Comparison of ENCODE assay signal across 11 mouse cellular contexts in the genomic region with DNA sequence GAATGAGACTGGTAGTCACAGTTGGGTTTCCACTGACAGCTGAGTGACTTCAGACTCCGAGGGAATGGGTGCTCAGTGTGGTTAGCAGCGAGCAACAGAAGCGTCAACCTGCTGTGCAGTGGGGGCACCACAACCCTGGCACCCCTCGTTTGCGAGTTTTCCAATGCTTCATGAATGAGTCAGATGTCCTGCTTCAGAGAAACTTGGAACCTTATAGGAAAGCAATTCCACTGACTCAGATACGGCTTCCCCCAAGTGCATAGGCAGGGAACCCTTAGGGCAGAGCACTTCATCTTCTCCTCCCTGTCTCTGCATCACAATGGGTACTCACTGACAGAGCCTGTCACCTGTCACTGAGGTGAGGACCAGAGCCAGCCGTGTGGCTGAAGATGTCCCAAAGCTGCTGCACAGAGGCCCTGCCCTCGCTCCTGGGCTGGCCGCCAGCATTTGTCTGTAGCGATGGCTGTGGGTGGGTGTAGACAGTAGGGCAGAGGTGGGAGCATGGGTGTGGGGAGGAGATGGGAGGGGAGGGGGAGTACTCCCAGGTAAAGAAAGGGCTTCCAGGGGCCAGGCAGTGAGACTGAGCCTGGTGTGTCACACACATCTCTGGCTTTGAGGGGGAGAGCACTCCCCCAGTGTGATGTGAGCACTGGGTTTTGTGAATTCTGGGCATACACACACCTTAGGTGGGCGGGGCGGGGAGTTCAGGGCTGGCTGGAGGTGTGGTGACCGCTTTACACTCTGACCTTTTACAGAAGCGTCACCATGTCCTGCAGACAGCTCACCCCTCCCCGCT. TPM values are rescaled to one million over a fixed set of nuclear protein-coding genes. Genes with fewer than 3 reads are reported as not detected.
DNase-seq lines count a peak whose midpoint lies in the region; ATAC-seq and TF ChIP-seq lines count a peak whose summit lies in the region.
"Had no signal": no experiment of that assay in that cellular context is flagged by ENCODE, and none has a peak within 500 bp of the region (broad histone marks: within the 10 kb centered on the region; RNA-seq: fewer than 3 reads in every experiment).

No protein-coding gene starts in this region.

- WGBS in forebrain, embryonic 15.5 days: 72% methylated on average over 15 of the region's 15 CpGs
- 91% methylated on average over 15 of the region's 15 CpGs for WGBS in forebrain, embryonic 10.5 days
- WGBS in midbrain, postnatal 0 days: 82% methylated on average over 15 of the region's 15 CpGs

- no peak for TF ChIP-seq CTCF in layer of hippocampus, adult 2 months (conservative IDR thresholded peaks at IDR 0.05)
- TF ChIP-seq CTCF in midbrain, postnatal 0 days (IDR thresholded peaks at IDR 0.05): no peak

- H3K4me3 ChIP-seq in forebrain, embryonic 15.5 days: no peak overlapping the region
- no peak overlapping the region for H3K4me3 ChIP-seq in forebrain, embryonic 10.5 days
- no peak overlapping the region for H3K4me3 ChIP-seq in layer of hippocampus, adult 2 months
- no peak overlapping the region for H3K4me3 ChIP-seq in midbrain, postnatal 0 days (ENCODE audit: low read depth, low read length)

- intact Hi-C loops in heart, postnatal 10 days (cut with DNase I): no loop called here

- no peaks in the 10 kb centered on the region for H3K27me3 ChIP-seq in forebrain, embryonic 15.5 days
- H3K27me3 ChIP-seq in forebrain, embryonic 10.5 days (ENCODE audit: poor library complexity, severe bottlenecking): no peaks in the 10 kb centered on the region
- H3K27me3 ChIP-seq in midbrain, postnatal 0 days (ENCODE audit: insufficient read depth, low read length): no peaks in the 10 kb centered on the region

- H3K9ac ChIP-seq in forebrain, embryonic 15.5 days (replicated peaks): no peak overlapping the region
- H3K9ac ChIP-seq in midbrain, postnatal 0 days (replicated peaks; ENCODE audit: low read length, poor library complexity, severe bottlenecking): no peak overlapping the region

- H3K36me3 ChIP-seq in forebrain, embryonic 15.5 days: no peaks in the 10 kb centered on the region
- H3K36me3 ChIP-seq in forebrain, embryonic 10.5 days (replicated peaks): peaks cover 86% of the 10 kb centered on the region
- H3K36me3 ChIP-seq in midbrain, postnatal 0 days (ENCODE audit: insufficient read depth, low read length): no peaks in the 10 kb centered on the region

- no peak for ATAC-seq in forebrain, embryonic 15.5 days (replicated peaks)
- ATAC-seq in midbrain, postnatal 0 days (ENCODE audit: low FRiP score): no peak

- H3K4me2 ChIP-seq in forebrain, embryonic 15.5 days (replicated peaks): no peak overlapping the region
- no peak overlapping the region for H3K4me2 ChIP-seq in midbrain, postnatal 0 days (ENCODE audit: low read depth, low read length, poor library complexity, severe bottlenecking)

- DNase-seq in forebrain, embryonic 10.5 days (ENCODE audit: extremely low spot score, low spot score): no peak
- no peak for DNase-seq in layer of hippocampus, adult 2 months (ENCODE audit: low spot score in 2 of 2)
- no peak for DNase-seq in layer of hippocampus, adult 8-10 months (ENCODE audit: low spot score in 2 of 2)
- peak; percentile 52 to 59 for DNase-seq in heart, postnatal 10 days
- no peak for DNase-seq in midbrain, postnatal 0 days (ENCODE audit: low spot score)
- no peak for DNase-seq in spleen, postnatal 4 days (ENCODE audit: low spot score in 2 of 2)
- DNase-seq in right cerebral cortex, postnatal 25 days: no peak
- DNase-seq: kidney, adult 9 months; thymus, adult 2 months had no signal

- peaks cover 23% of the 10 kb centered on the region for H3K4me1 ChIP-seq in forebrain, embryonic 15.5 days
- H3K4me1 ChIP-seq in forebrain, embryonic 10.5 days: peaks cover 28% of the 10 kb centered on the region
- peaks cover 4% of the 10 kb centered on the region; the same call in 1 of the 2 replicates for H3K4me1 ChIP-seq in midbrain, postnatal 0 days (ENCODE audit: insufficient read depth, low read length)

- H3K9me3 ChIP-seq in forebrain, embryonic 15.5 days: no peaks in the 10 kb centered on the region
- H3K9me3 ChIP-seq in forebrain, embryonic 10.5 days: no peaks in the 10 kb centered on the region
- H3K9me3 ChIP-seq in midbrain, postnatal 0 days (ENCODE audit: low read length): no peaks in the 10 kb centered on the region

- H3K27ac ChIP-seq in forebrain, embryonic 15.5 days (replicated peaks): peak overlapping the region; percentile 80; the same call in 1 of the 2 replicates
- no peak overlapping the region for H3K27ac ChIP-seq in forebrain, embryonic 10.5 days
- H3K27ac ChIP-seq in layer of hippocampus, adult 2 months: peak overlapping the region; percentile 64
- peak overlapping the region; percentile 55; the same call in 1 of the 2 replicates for H3K27ac ChIP-seq in midbrain, postnatal 0 days (ENCODE audit: low read depth, low read length)

RNA-seq across cellular contexts. Expression of gene Ung, which starts 7.5 kb away (rescaled TPM):
- polyA plus RNA-seq in forebrain, embryonic 15.5 days (2015; fragmentation: Nextera tagmentation; extraction: Ambion mirVana): 22.7 and 25.8 TPM in 2 replicates
- polyA plus RNA-seq in forebrain, embryonic 10.5 days (2016; fragmentation: Nextera tagmentation; extraction: Ambion mirVana): 88.2 and 88.6 TPM in 2 replicates
- 1 to 10 TPM; 2.4 to 2.5 TPM for total RNA-seq in layer of hippocampus, adult 2 months (2021)
- 1 to 10 TPM; 1.7 to 2.3 (median 1.9) TPM for total RNA-seq in layer of hippocampus, adult 8-10 months (2022)
- total RNA-seq in heart, postnatal 10 days (2021): 10 to 100 TPM; 22.7 to 24.1 TPM
- 7.9 and 9.4 TPM in 2 replicates for total RNA-seq in midbrain, postnatal 0 days (2014; rRNA removed)
- polyA plus RNA-seq in midbrain, postnatal 0 days (2015; fragmentation: Nextera tagmentation; extraction: Ambion mirVana): 6.7 and 8.0 TPM in 2 replicates

RNA-seq across cellular contexts. Expression of gene Acacb, which starts 8.7 kb away (rescaled TPM):
- 1.6 and 3.0 TPM in 2 replicates for polyA plus RNA-seq in forebrain, embryonic 15.5 days (2015; fragmentation: Nextera tagmentation; extraction: Ambion mirVana)
- polyA plus RNA-seq in forebrain, embryonic 10.5 days (2016; fragmentation: Nextera tagmentation; extraction: Ambion mirVana): 2.5 TPM in 2 replicates
- total RNA-seq in layer of hippocampus, adult 2 months (2021): 1 to 10 TPM; 5.3 to 7.8 TPM
- 1 to 10 TPM; 6.1 to 7.4 (median 6.6) TPM for total RNA-seq in layer of hippocampus, adult 8-10 months (2022)
- 100 to 1,000 TPM; 156 to 159 TPM for total RNA-seq in heart, postnatal 10 days (2021)
- 2.0 and 2.7 TPM in 2 replicates for total RNA-seq in midbrain, postnatal 0 days (2014; rRNA removed)
- 5.6 and 6.5 TPM in 2 replicates for polyA plus RNA-seq in midbrain, postnatal 0 days (2015; fragmentation: Nextera tagmentation; extraction: Ambion mirVana)

RNA-seq across cellular contexts. Expression of gene Alkbh2, which starts 9.7 kb away (rescaled TPM):
- 6.2 and 7.3 TPM in 2 replicates for polyA plus RNA-seq in forebrain, embryonic 15.5 days (2015; fragmentation: Nextera tagmentation; extraction: Ambion mirVana)
- polyA plus RNA-seq in forebrain, embryonic 10.5 days (2016; fragmentation: Nextera tagmentation; extraction: Ambion mirVana): 12.8 and 13.6 TPM in 2 replicates
- total RNA-seq in layer of hippocampus, adult 2 months (2021): 1 to 10 TPM; 4.8 to 5.1 TPM
- total RNA-seq in layer of hippocampus, adult 8-10 months (2022): 1 to 10 TPM; 3.8 to 6.5 (median 5.5) TPM
- 1 to 10 TPM; 2.6 to 3.0 TPM for total RNA-seq in heart, postnatal 10 days (2021)
- 6.3 and 6.4 TPM in 2 replicates for total RNA-seq in midbrain, postnatal 0 days (2014; rRNA removed)
- polyA plus RNA-seq in midbrain, postnatal 0 days (2015; fragmentation: Nextera tagmentation; extraction: Ambion mirVana): 6.1 and 7.4 TPM in 2 replicates

RNA-seq across cellular contexts. Expression of gene Svop, which starts 46.3 kb away (rescaled TPM):
- 81.8 and 87.2 TPM in 2 replicates for polyA plus RNA-seq in forebrain, embryonic 15.5 days (2015; fragmentation: Nextera tagmentation; extraction: Ambion mirVana)
- polyA plus RNA-seq in forebrain, embryonic 10.5 days (2016; fragmentation: Nextera tagmentation; extraction: Ambion mirVana): 3.2 and 5.4 TPM in 2 replicates
- 100 to 1,000 TPM; 170 to 182 TPM for total RNA-seq in layer of hippocampus, adult 2 months (2021)
- 100 to 1,000 TPM; 146 to 171 (median 153) TPM for total RNA-seq in layer of hippocampus, adult 8-10 months (2022)
- not detected for total RNA-seq in heart, postnatal 10 days (2021)
- total RNA-seq in midbrain, postnatal 0 days (2014; rRNA removed): 175 and 176 TPM in 2 replicates
- polyA plus RNA-seq in midbrain, postnatal 0 days (2015; fragmentation: Nextera tagmentation; extraction: Ambion mirVana): 105 and 109 TPM in 2 replicates
- total RNA-seq: megakaryocyte, adult 5-6 weeks had no signal

Comparison
In these comparisons a context has a peak if more than half of its experiments do, and no peak if none do; other contexts are left out.
1. DNase-seq: peak in heart, postnatal 10 days (2 of 2); none in forebrain, embryonic 10.5 days (single experiment), layer of hippocampus, adult 2 months (0 of 2), layer of hippocampus, adult 8-10 months (0 of 2), midbrain, postnatal 0 days (single experiment), spleen, postnatal 4 days (0 of 2) and right cerebral cortex, postnatal 25 days (single experiment).
2. RNA of gene Acacb, which starts 8.7 kb away (total RNA-seq): 156 to 159 TPM in heart, postnatal 10 days; 5.3 to 7.8 TPM in layer of hippocampus, adult 2 months, 6.1 to 7.4 TPM in layer of hippocampus, adult 8-10 months and 2.0 to 2.7 TPM in midbrain, postnatal 0 days; every median in the first group is over 10 times any median in the second.